Mouse (Mus musculus): ENCODE data around the gene Slc6a12.

- 0 out of 2 replicates have a peak, but pooled peaks have one; percentile 10 for TF ChIP-seq CTCF (conservative IDR thresholded peaks at IDR 0.05; ENCODE audit: insufficient read depth, insufficient read length, low read depth, low read length)
- TF ChIP-seq POLR2A (IDR thresholded peaks at IDR 0.05; ENCODE audit: low read depth, low read length), result no peak
These were observed 38.2 kb upstream of the Slc6a12 start for GRCm38 (mm10) chr6:121304630-121305029.
